Mouse (Mus musculus) limb, embryonic 12.5 days (tissue): ENCODE data around the gene Cdk14. TPM values are rescaled to one million over a fixed set of nuclear protein-coding genes. Genes with fewer than 3 reads are reported as not detected.

Experiments used
- ATAC-seq: fragments of 200-750 bp; cut with Nextera tagmentation; 2 replicates; pipeline ENCODE4 v1.8.0; 2017; ENCODE audit warnings: low read depth, moderate TSS enrichment; ENCODE audit not compliant: insufficient number of reproducible peaks, insufficient read depth, low FRiP score, low TSS enrichment
- H3K27ac ChIP-seq: fragments of 300-500 bp; sonication (generic); 2 replicates; pipeline ENCODE4 v1.5.1; 2016; ENCODE audit warnings: mild to moderate bottlenecking, moderate library complexity
- H3K27me3 ChIP-seq: fragments of 300-500 bp; sonication (generic); 2 replicates; pipeline ENCODE4 v1.6.1; 2016; ENCODE audit warnings: mild to moderate bottlenecking, moderate library complexity
- H3K36me3 ChIP-seq: fragments of 300-500 bp; sonication (generic); 2 replicates; pipeline ENCODE4 v1.6.1; 2016; ENCODE audit warnings: mild to moderate bottlenecking, moderate library complexity
- H3K4me1 ChIP-seq: fragments of 300-500 bp; sonication (generic); replicated peaks from 2 replicates; pipeline ENCODE4 v1.6.1; 2016
- H3K4me2 ChIP-seq: fragments of 300-500 bp; sonication (generic); 2 replicates; pipeline ENCODE4 v1.6.1; 2016; ENCODE audit warnings: mild to moderate bottlenecking, moderate library complexity
- H3K4me3 ChIP-seq: fragments of 300-500 bp; sonication (generic); replicated peaks from 2 replicates; pipeline ENCODE4 v1.5.1; 2016; ENCODE audit warnings: mild to moderate bottlenecking
- H3K9ac ChIP-seq: fragments of 300-500 bp; sonication (generic); replicated peaks from 2 replicates; pipeline ENCODE4 v1.6.1; 2016; ENCODE audit warnings: mild to moderate bottlenecking, moderate library complexity
- H3K9me3 ChIP-seq: fragments of 300-500 bp; sonication (generic); 2 replicates; pipeline ENCODE4 v1.6.1; 2016; ENCODE audit warnings: mild to moderate bottlenecking, moderate library complexity
- WGBS: fragments of 180-500 bp; shearing (Covaris S2); methylation state at CpG from one replicate; pipeline ENCODE4 v1.1.7; 2016; 5-methylcytosine and 5-hydroxymethylcytosine counted together
- polyA plus RNA-seq: library from polyadenylated mRNA; unstranded; fragments of >200 nt; fragmentation: Nextera tagmentation; extraction: Ambion mirVana; gene quantifications from 2 replicates; pipeline ENCODE4 v1.2.1, GENCODE M21; 2016

The Cdk14 gene
- polyA plus RNA-seq, 1 experiment from 2014 or later = 27.6 TPM

DNA sequence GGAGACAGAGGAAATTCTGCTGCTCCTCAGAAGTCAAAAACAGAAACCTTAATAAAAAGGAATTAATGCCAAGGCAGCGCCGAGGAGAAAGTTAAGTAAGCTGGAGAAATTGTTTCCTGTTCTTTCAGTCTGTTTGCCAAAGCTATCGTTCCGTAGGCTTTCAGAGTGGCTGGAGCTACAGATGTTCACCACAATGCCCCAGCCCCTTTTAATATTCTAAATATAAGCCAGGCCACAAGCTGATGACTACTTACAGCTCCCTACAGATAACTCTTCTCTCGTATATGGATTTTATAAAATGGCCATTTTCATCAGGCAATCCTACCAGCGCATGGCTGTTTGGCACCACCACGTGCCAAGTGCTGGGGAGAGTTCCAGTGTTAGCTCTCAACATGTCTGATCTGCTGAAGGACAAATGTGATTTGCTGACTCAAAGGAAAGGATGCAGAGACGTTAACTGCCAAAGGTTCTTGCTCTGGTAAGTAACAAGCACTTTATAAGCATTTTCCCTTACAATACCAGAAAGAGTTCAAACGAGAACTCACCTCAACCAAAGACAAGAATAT is 106.8 kb downstream of the Cdk14 start:
- H3K36me3 ChIP-seq = no peaks in the 10 kb centered on the region
- no peak overlapping the region; the same call in 1 of the 2 replicates for H3K27ac ChIP-seq
- ATAC-seq = no peak
- H3K27me3 ChIP-seq = no peaks in the 10 kb centered on the region
- peaks cover 28% of the 10 kb centered on the region for H3K4me1 ChIP-seq
- no peak overlapping the region for H3K4me2 ChIP-seq
- no peaks in the 10 kb centered on the region for H3K9me3 ChIP-seq
- 49% methylated on average over 9 of the region's 9 CpGs for WGBS
- no peak overlapping the region for H3K9ac ChIP-seq
- no peak overlapping the region for H3K4me3 ChIP-seq

DNA sequence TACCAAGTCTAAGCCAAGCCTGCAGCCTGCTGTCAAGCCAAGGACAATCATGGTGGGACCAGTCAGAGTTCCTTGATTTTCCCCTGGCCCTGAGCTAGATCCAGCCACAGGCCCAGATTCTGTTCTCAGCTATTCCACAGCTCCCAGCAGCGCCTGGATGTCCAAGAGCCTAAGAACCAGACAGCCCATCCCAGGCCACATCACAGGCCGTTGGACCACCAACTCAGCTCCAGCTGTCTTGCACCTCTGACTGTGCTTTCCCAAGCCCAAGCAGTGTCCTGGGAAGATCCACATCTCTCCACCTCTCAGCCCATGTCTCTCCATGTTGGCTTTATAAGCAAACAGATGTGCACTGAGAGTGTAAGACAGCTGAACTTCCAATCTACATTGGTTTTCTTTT is 114.8 kb downstream of the Cdk14 start:
- no peaks in the 10 kb centered on the region for H3K27me3 ChIP-seq
- no peak overlapping the region for H3K27ac ChIP-seq
- ATAC-seq = no peak
- H3K4me3 ChIP-seq = no peak overlapping the region
- H3K9ac ChIP-seq = no peak overlapping the region
- WGBS = 86% methylated on average over 2 of the region's 2 CpGs
- no peak overlapping the region for H3K4me2 ChIP-seq
- H3K4me1 ChIP-seq = no peaks in the 10 kb centered on the region
- no peaks in the 10 kb centered on the region for H3K36me3 ChIP-seq
- no peaks in the 10 kb centered on the region for H3K9me3 ChIP-seq

DNA sequence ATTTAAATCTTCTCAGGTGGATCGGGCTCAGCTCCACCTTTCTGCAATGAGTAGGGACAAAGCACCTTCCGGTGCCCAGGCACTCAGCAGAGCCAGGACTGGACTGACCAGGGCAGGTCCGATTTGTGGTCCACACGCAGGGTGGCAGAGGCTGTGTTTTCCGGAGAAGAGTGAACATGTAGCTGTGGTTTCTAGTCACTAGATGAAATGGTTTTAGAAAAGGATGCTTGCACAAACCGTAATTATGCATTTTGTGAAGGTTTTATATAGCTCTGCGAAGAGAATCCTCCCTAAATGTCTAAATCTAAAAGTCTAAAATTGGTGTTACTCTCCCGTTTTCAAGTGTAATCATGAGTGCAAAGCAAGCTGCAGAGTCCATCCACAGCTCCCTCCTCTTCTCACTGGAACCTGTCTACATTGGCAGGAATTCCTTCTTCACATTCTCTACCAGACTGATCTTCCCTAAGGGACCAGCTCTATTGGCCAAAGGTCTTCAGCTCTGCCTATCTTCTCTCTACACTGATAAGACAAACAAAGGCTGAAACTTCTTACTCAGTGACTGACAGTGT is 116.9 kb downstream of the Cdk14 start:
- Histone ChIP-seq H3K9me3 (no peaks in the 10 kb centered on the region), H3K27me3 (no peaks in the 10 kb centered on the region), H3K9ac (no peak overlapping the region), H3K4me2 (no peak overlapping the region), H3K4me1 (no peaks in the 10 kb centered on the region), H3K27ac (no peak overlapping the region), H3K4me3 (no peak overlapping the region), H3K36me3 (no peaks in the 10 kb centered on the region)
- no peak for ATAC-seq
- WGBS = 95% methylated on average over 8 of the region's 8 CpGs

DNA sequence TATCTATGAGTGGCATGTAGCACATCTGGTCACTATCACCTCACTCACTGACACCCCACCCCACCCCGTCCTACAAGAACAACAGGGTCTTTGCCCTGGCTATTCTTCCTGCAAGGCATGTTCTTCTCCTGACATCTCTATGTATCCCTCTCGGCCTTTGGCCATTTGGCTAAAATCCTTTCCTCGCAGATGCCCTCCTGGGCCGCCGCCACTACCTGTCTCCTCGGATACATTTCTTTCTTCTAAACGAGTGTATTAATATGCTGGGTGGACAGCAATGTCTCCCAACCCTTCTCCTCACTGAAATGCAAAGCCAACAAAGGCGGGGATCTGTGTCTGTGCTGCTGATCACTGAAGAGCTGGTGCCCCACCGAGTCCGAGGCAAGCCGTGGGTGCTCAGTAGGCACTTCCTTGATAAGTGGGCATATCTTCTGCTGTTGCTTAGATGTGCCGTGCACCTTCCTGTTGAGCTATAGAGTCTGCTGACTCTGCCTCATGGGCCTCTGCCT is 118.5 kb downstream of the Cdk14 start:
- no peak overlapping the region for H3K4me3 ChIP-seq
- H3K9ac ChIP-seq = no peak overlapping the region
- H3K27ac ChIP-seq = no peak overlapping the region
- H3K9me3 ChIP-seq = no peaks in the 10 kb centered on the region
- no peak overlapping the region for H3K4me2 ChIP-seq
- no peaks in the 10 kb centered on the region for H3K4me1 ChIP-seq
- H3K27me3 ChIP-seq = no peaks in the 10 kb centered on the region
- H3K36me3 ChIP-seq = no peaks in the 10 kb centered on the region
- ATAC-seq = no peak
- 80% methylated on average over 12 of the region's 12 CpGs for WGBS

DNA sequence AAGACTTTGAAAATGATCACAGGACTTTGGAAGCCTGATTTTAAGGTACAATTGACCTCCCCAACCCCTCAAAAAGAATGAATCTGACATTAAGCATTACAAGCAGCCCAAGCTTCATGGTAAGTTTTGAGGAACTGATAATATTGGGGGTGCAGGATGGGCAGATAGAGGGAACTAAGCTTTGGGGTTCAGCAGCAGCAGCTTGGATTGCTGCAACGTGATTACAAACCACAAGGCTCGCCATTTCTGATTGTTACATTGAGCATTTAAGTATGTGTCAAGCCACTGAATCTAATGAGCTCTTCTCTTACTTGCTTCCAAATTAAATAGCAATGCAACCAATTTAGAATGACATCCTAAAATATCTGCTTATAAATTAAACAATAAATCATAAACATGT is 119.1 kb downstream of the Cdk14 start:
- Histone ChIP-seq H3K36me3 (no peaks in the 10 kb centered on the region), H3K9me3 (no peaks in the 10 kb centered on the region), H3K27me3 (no peaks in the 10 kb centered on the region), H3K9ac (no peak overlapping the region), H3K4me1 (no peaks in the 10 kb centered on the region), H3K27ac (no peak overlapping the region), H3K4me3 (no peak overlapping the region), H3K4me2 (no peak overlapping the region)
- 83% methylated on average over 2 of the region's 2 CpGs for WGBS
- no peak for ATAC-seq

DNA sequence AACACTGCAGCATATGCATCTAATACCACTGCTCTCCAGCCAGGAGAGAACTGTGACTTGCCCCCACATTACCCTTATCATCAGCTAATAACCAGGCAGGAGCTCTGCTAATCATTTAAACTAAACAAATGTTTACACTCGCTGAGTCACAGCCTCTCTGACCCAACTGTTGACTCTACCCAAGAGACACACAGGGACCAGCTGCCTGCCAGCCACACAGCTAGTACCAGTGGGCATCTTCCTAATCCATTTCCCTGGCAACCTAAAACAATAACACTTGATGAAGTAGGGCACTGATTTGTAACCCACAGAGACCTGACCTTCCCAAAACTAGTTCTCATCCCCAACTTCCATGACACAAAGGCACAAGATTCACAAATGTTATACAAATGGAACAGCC is 119.8 kb downstream of the Cdk14 start:
- H3K27ac ChIP-seq = no peak overlapping the region
- H3K4me2 ChIP-seq = no peak overlapping the region
- no peaks in the 10 kb centered on the region for H3K36me3 ChIP-seq
- no peak overlapping the region for H3K4me3 ChIP-seq
- ATAC-seq = no peak
- 44% methylated on average over 1 of the region's 1 CpGs for WGBS
- H3K27me3 ChIP-seq = no peaks in the 10 kb centered on the region
- H3K4me1 ChIP-seq = no peaks in the 10 kb centered on the region
- no peak overlapping the region for H3K9ac ChIP-seq
- H3K9me3 ChIP-seq = no peaks in the 10 kb centered on the region

DNA sequence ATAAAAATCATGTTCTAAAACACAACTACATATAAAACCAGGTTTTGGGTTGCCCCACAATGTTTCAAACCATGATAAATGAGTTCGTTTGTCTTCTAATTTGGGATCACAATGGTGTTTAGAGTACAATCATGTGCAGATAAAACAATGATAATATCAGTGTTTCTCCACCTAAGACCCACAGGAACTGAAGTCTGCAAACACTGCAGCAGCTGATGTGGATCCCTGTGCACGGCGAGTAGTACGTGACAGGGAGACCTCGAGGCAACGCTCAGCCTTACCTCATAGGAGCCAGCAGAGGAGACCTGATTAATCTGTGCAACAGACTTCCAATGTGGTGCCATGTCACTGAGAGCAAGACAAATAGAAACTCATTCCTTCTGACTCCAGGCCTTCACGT is 122.9 kb downstream of the Cdk14 start:
- H3K9ac ChIP-seq = no peak overlapping the region
- no peak for ATAC-seq
- no peak overlapping the region for H3K4me2 ChIP-seq
- H3K27me3 ChIP-seq = no peaks in the 10 kb centered on the region
- WGBS = 84% methylated on average over 7 of the region's 7 CpGs
- no peak overlapping the region for H3K4me3 ChIP-seq
- H3K36me3 ChIP-seq = no peaks in the 10 kb centered on the region
- no peaks in the 10 kb centered on the region for H3K9me3 ChIP-seq
- H3K4me1 ChIP-seq = 0 out of 2 replicates have a peak, but pooled peaks cover 1% of the 10 kb centered on the region
- no peak overlapping the region for H3K27ac ChIP-seq

DNA sequence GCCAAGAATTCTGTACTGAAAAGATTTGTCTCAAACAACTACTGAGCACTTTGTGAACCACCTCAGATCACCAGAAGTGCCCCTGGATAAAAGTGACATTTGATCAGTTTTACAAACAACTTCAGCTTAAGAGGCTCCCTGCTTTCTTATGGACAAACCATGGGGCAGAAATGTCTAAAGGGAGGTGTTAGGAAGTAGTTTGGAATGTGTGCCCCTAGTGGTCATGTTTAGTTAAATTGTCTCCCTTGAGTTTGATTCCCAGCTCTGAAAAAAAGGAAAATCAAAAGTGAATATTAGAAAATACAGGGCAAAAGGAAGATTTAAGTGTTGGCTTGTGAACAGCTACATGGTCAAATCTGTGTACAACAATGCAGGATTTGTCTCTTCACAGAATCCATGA is 123.3 kb downstream of the Cdk14 start:
- no peaks in the 10 kb centered on the region for H3K36me3 ChIP-seq
- H3K4me1 ChIP-seq = 0 out of 2 replicates have a peak, but pooled peaks cover 2% of the 10 kb centered on the region
- H3K27me3 ChIP-seq = no peaks in the 10 kb centered on the region
- no peak overlapping the region for H3K4me3 ChIP-seq
- H3K9me3 ChIP-seq = no peaks in the 10 kb centered on the region
- no peak overlapping the region for H3K9ac ChIP-seq
- H3K4me2 ChIP-seq = no peak overlapping the region
- no peak for ATAC-seq
- no peak overlapping the region for H3K27ac ChIP-seq

DNA sequence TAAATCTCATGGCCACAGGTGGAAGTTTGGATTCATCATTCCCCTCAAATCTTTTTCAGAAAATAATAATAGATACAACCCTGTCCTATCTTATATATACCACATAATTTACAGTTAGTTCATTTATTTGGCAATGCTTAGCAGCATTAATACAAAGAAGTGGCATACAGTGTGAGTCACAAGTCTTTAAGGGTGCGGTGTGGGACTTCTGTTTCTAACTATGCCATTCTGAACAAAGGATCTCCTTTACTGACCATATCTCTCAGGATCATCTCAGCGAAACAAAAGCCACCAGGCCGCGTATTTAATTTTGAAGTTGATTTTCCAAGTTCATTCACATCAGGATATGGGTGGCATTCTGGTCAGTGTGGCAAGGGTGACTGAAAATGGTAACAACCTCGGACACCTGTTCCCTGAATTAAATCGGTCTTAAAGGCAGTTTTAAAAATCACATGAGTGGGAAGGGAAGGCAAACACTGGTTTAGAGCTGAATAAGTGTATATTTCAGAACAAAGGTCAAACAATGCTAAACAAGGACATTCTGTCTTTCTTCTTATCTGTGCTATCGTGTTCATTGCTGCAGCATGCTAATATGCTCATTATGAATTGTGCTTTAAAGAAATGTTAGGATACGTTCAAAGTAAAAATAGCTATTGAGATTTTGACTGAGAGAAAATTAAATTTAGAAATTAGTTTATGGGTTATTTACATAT is 127.1 kb downstream of the Cdk14 start:
- WGBS = 90% methylated on average over 8 of the region's 8 CpGs
- Histone ChIP-seq H3K4me3 (no peak overlapping the region), H3K36me3 (no peaks in the 10 kb centered on the region), H3K27me3 (no peaks in the 10 kb centered on the region), H3K4me2 (no peak overlapping the region), H3K27ac (no peak overlapping the region), H3K9ac (no peak overlapping the region), H3K4me1 (peaks cover 17% of the 10 kb centered on the region), H3K9me3 (no peaks in the 10 kb centered on the region)
- ATAC-seq = no peak

DNA sequence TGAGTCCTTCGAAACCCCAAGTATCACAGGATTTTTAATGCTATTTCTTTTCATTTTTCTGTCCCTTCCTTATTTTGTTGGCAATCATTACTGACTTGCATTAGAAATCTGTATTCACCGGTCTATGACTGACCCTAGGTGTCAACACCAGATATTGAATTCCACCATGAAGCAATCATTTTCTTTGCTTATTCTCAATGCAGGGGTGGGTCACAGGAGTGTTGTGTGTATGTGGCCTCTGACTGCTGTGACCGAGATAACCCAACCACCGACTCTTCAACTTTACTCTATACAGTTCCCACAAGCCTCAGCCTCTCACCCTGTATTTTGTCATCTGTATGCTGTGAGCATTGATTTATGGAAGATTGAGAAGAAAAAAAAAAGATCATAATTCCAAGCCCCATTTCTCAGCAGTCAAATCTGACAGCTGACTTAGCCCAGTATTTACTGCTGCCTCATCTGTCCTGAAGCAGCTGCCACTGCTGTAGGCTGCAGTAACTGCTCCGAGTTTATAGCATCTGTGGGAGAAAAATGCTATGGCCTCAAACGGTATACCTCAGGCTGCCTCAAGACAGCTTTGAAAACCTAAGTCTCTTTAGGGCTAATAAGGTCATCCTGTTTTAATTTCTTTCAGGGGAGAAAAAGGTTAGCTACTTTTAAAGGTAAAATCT is 128.7 kb downstream of the Cdk14 start:
- no peak overlapping the region for H3K27ac ChIP-seq
- 55% methylated on average over 6 of the region's 6 CpGs for WGBS
- no peak overlapping the region for H3K4me3 ChIP-seq
- no peaks in the 10 kb centered on the region for H3K36me3 ChIP-seq
- no peaks in the 10 kb centered on the region for H3K27me3 ChIP-seq
- peaks cover 17% of the 10 kb centered on the region for H3K4me1 ChIP-seq
- H3K4me2 ChIP-seq = no peak overlapping the region
- no peaks in the 10 kb centered on the region for H3K9me3 ChIP-seq
- no peak overlapping the region for H3K9ac ChIP-seq
- no peak for ATAC-seq

DNA sequence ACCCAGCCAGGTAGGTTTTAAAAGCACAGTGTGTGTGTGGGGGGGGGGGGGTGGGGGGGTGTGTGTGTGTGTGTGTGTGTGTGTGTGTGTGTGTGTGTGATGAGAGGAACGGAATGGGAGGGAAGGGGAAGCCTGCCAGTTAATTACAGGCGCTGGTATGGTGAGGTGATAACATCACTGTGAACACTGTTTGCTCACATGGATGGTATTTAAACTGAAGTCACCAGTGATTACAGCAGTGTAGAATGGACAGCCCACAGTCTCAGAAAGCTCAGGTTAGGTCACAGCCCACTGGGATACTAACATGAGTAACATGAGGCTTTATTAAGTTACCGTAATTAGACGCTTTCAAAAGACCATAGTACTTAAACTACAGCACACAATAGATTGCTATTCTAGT is 129.4 kb downstream of the Cdk14 start:
- Histone ChIP-seq H3K4me3 (no peak overlapping the region), H3K4me1 (peaks cover 17% of the 10 kb centered on the region), H3K9me3 (no peaks in the 10 kb centered on the region), H3K9ac (no peak overlapping the region), H3K27me3 (no peaks in the 10 kb centered on the region), H3K36me3 (no peaks in the 10 kb centered on the region), H3K27ac (no peak overlapping the region), H3K4me2 (no peak overlapping the region)
- peak; percentile 73 for ATAC-seq
- 63% methylated on average over 4 of the region's 4 CpGs for WGBS
